Mouse (Mus musculus): ENCODE measurements around the gene Dock4. TPM values are rescaled to one million over a fixed set of nuclear protein-coding genes. Genes with fewer than 3 reads are reported as not detected.

Dock4 gene
- total and polyA plus RNA-seq, 2 experiments from 2014 or later = 15.5 to 28.6 TPM

- Histone ChIP-seq H3K4me2 (ENCODE audit: low read depth, low read length, poor library complexity, severe bottlenecking) (no peak overlapping the region), H3K4me1 (ENCODE audit: insufficient read depth, low read length) (no peaks in the 10 kb centered on the region), H3K9ac (replicated peaks; ENCODE audit: low read length, poor library complexity, severe bottlenecking) (no peak overlapping the region), H3K36me3 (ENCODE audit: insufficient read depth, low read length) (no peaks in the 10 kb centered on the region; the same call in 1 of the 2 replicates), H3K27me3 (ENCODE audit: insufficient read depth, low read length) (no peaks in the 10 kb centered on the region), H3K27ac (ENCODE audit: low read depth, low read length) (no peak overlapping the region), H3K4me3 (ENCODE audit: low read depth, low read length) (no peak overlapping the region), H3K9me3 (ENCODE audit: low read length) (no peaks in the 10 kb centered on the region)
- ATAC-seq (ENCODE audit: low FRiP score) (no peak), DNase-seq (ENCODE audit: low spot score) (no peak)
- WGBS = 94% methylated on average over 6 of the region's 6 CpGs
- TF ChIP-seq CTCF (IDR thresholded peaks at IDR 0.05) = no peak
These were observed 335.8 kb downstream of the Dock4 start for GRCm38 (mm10) chr12:40781554-40781953.

- DNase-seq (ENCODE audit: low spot score) = no peak
- 21% methylated on average over 3 of the region's 3 CpGs for WGBS
- no peaks in the 10 kb centered on the region for H3K9me3 ChIP-seq (ENCODE audit: low read length)
- H3K27ac ChIP-seq (ENCODE audit: low read depth, low read length) = 0 out of 2 replicates have a peak overlapping the region, but pooled peaks have one; percentile 32
- H3K9ac ChIP-seq (replicated peaks; ENCODE audit: low read length, poor library complexity, severe bottlenecking) = no peak overlapping the region
- no peaks in the 10 kb centered on the region for H3K27me3 ChIP-seq (ENCODE audit: insufficient read depth, low read length)
- H3K4me2 ChIP-seq (ENCODE audit: low read depth, low read length, poor library complexity, severe bottlenecking) = no peak overlapping the region
- TF ChIP-seq CTCF (IDR thresholded peaks at IDR 0.05) = no peak
- ATAC-seq (ENCODE audit: low FRiP score) = no peak
- peaks cover 6% of the 10 kb centered on the region; the same call in 1 of the 2 replicates for H3K4me1 ChIP-seq (ENCODE audit: insufficient read depth, low read length)
- no peak overlapping the region for H3K4me3 ChIP-seq (ENCODE audit: low read depth, low read length)
- H3K36me3 ChIP-seq (ENCODE audit: insufficient read depth, low read length) = no peaks in the 10 kb centered on the region; the same call in 1 of the 2 replicates
These were observed 342.9 kb downstream of the Dock4 start for GRCm38 (mm10) chr12:40788621-40789111.

GRCm38 (mm10) chr12:40789379-40790361, 343.9 kb downstream of the Dock4 start:
- H3K9ac ChIP-seq (replicated peaks; ENCODE audit: low read length, poor library complexity, severe bottlenecking) = no peak overlapping the region
- no peak overlapping the region for H3K4me2 ChIP-seq (ENCODE audit: low read depth, low read length, poor library complexity, severe bottlenecking)
- no peak for ATAC-seq (ENCODE audit: low FRiP score)
- 50% methylated on average over 10 of the region's 10 CpGs for WGBS
- DNase-seq (ENCODE audit: low spot score) = peak; percentile 55
- no peak overlapping the region for H3K27ac ChIP-seq (ENCODE audit: low read depth, low read length)
- TF ChIP-seq CTCF (IDR thresholded peaks at IDR 0.05) = no peak
- no peaks in the 10 kb centered on the region for H3K36me3 ChIP-seq (ENCODE audit: insufficient read depth, low read length)
- H3K4me3 ChIP-seq (ENCODE audit: low read depth, low read length) = no peak overlapping the region
- H3K27me3 ChIP-seq (ENCODE audit: insufficient read depth, low read length) = no peaks in the 10 kb centered on the region
- H3K4me1 ChIP-seq (ENCODE audit: insufficient read depth, low read length) = peaks cover 6% of the 10 kb centered on the region; the same call in 1 of the 2 replicates
- no peaks in the 10 kb centered on the region for H3K9me3 ChIP-seq (ENCODE audit: low read length)

GRCm38 (mm10) chr12:40791221-40791620, 345.5 kb downstream of the Dock4 start:
- Histone ChIP-seq H3K4me1 (ENCODE audit: insufficient read depth, low read length) (peaks cover 6% of the 10 kb centered on the region; the same call in 1 of the 2 replicates), H3K27ac (ENCODE audit: low read depth, low read length) (no peak overlapping the region), H3K4me3 (ENCODE audit: low read depth, low read length) (no peak overlapping the region), H3K4me2 (ENCODE audit: low read depth, low read length, poor library complexity, severe bottlenecking) (no peak overlapping the region), H3K27me3 (ENCODE audit: insufficient read depth, low read length) (no peaks in the 10 kb centered on the region), H3K36me3 (ENCODE audit: insufficient read depth, low read length) (no peaks in the 10 kb centered on the region), H3K9ac (replicated peaks; ENCODE audit: low read length, poor library complexity, severe bottlenecking) (no peak overlapping the region), H3K9me3 (ENCODE audit: low read length) (no peaks in the 10 kb centered on the region)
- 46% methylated on average over 5 of the region's 5 CpGs for WGBS
- no peak for ATAC-seq (ENCODE audit: low FRiP score)
- no peak for TF ChIP-seq CTCF (IDR thresholded peaks at IDR 0.05)
- DNase-seq (ENCODE audit: low spot score) = no peak

GRCm38 (mm10) chr12:40792184-40792650, 346.5 kb downstream of the Dock4 start:
- 0 out of 2 replicates have a peak, but pooled peaks have one; percentile 54 for ATAC-seq (ENCODE audit: low FRiP score)

More at GRCm38 (mm10) chr12:40792184-40792650, 346.5 kb downstream of the Dock4 start:
- Histone ChIP-seq H3K27ac (ENCODE audit: low read depth, low read length) (no peak overlapping the region; the same call in 1 of the 2 replicates), H3K4me2 (ENCODE audit: low read depth, low read length, poor library complexity, severe bottlenecking) (no peak overlapping the region), H3K27me3 (ENCODE audit: insufficient read depth, low read length) (no peaks in the 10 kb centered on the region), H3K9me3 (ENCODE audit: low read length) (no peaks in the 10 kb centered on the region), H3K4me1 (ENCODE audit: insufficient read depth, low read length) (peaks cover 6% of the 10 kb centered on the region; the same call in 1 of the 2 replicates), H3K9ac (replicated peaks; ENCODE audit: low read length, poor library complexity, severe bottlenecking) (no peak overlapping the region), H3K36me3 (ENCODE audit: insufficient read depth, low read length) (no peaks in the 10 kb centered on the region), H3K4me3 (ENCODE audit: low read depth, low read length) (no peak overlapping the region)
- no peak for TF ChIP-seq CTCF (IDR thresholded peaks at IDR 0.05)
- 22% methylated on average over 10 of the region's 10 CpGs for WGBS
- DNase-seq (ENCODE audit: low spot score) = peak; percentile 62
